Mouse (Mus musculus) layer of hippocampus, postnatal 25 days (tissue): ENCODE measurements around the gene Fntb. TPM values are rescaled to one million over a fixed set of nuclear protein-coding genes. Genes with fewer than 3 reads are reported as not detected.
A peak's percentile ranks its signal among the peaks of the same experiment; 100 is the strongest.

Source experiments
- DNase-seq, 2 experiments: peaks; one replicate each; pipeline ENCODE4 v3.0.0; 2022; ENCODE audit warnings: mixed read lengths in 2 of 2, low spot score in 1 of 2; ENCODE audit errors: extremely low spot score in 1 of 2
- total RNA-seq, 2 experiments: library from RNA; stranded (reverse); gene quantifications; 2 replicates each; pipeline ENCODE4 v1.2.3; 2021

Fntb gene
- total RNA-seq, 2 experiments from 2014 or later: 25.1 to 25.8 TPM

GRCm38 (mm10) chr12:76943466-76943865 is 178.1 kb downstream of the Fntb start:
- DNase-seq: no peak

GRCm38 (mm10) chr12:76947487-76947886 is 182.1 kb downstream of the Fntb start:
- no peak for DNase-seq

GRCm38 (mm10) chr12:76948185-76948584 is 182.8 kb downstream of the Fntb start:
- DNase-seq: no peak

- no peak for DNase-seq
Observed at GRCm38 (mm10) chr12:76948781-76949180, 183.4 kb downstream of the Fntb start.

- DNase-seq: no peak
Observed at GRCm38 (mm10) chr12:76950330-76950729, 184.9 kb downstream of the Fntb start.

GRCm38 (mm10) chr12:76953750-76954363 is 188.5 kb downstream of the Fntb start:
- no peak for DNase-seq

- peak in 1 of 2 experiments; percentile 40 for DNase-seq
Observed at GRCm38 (mm10) chr12:76954698-76955423, 189.5 kb downstream of the Fntb start.

GRCm38 (mm10) chr12:76957688-76958087 is 192.3 kb downstream of the Fntb start:
- no peak for DNase-seq

GRCm38 (mm10) chr12:76961052-76961931 is 195.9 kb downstream of the Fntb start:
- DNase-seq: no peak

- peak; percentile 94 for DNase-seq
Observed at GRCm38 (mm10) chr12:76961932-76962891, 196.8 kb downstream of the Fntb start, which contains the start of gene Max. Max (minus strand) TSS chr12:76962201.

- DNase-seq: no peak
Observed at GRCm38 (mm10) chr12:76965089-76965488, 199.7 kb downstream of the Fntb start.

- DNase-seq: no peak
Observed at GRCm38 (mm10) chr12:76965876-76966275, 200.5 kb downstream of the Fntb start.

Other genes with a start within 250 kb of the Fntb start
- gene Plekhg3, start 234.7 kb upstream of the Fntb start, total RNA-seq: 10 to 100 TPM; 23.2 to 27.5 TPM
- 100 to 1,000 TPM; 119 to 124 TPM for gene Sptb, start 55.0 kb upstream of the Fntb start, total RNA-seq
- 10 to 100 TPM; 38.0 to 39.8 TPM for gene Churc1, start 51 bp upstream of the Fntb start, total RNA-seq
- under 1 TPM in 1 of 2 experiments, not detected in 1; 0.20 TPM for gene Gpx2, start 30.0 kb downstream of the Fntb start, total RNA-seq
- gene Rab15, start 57.3 kb downstream of the Fntb start, total RNA-seq: 100 to 1,000 TPM; 193 to 201 TPM
- gene Max, start 196.6 kb downstream of the Fntb start, total RNA-seq: 10 to 100 TPM; 63.6 to 71.3 TPM